Mouse (Mus musculus) lung, adult 2 months (tissue): Measurements from ENCODE around the gene Troap.

Source experiments
- CTCF ChIP-seq: fragments of 200-500 bp; IDR thresholded peaks from 2 replicates; pipeline ENCODE4 v1.5.1; 2011; ENCODE audit warnings: mild to moderate bottlenecking, low read length, control low read depth; ENCODE audit not compliant: insufficient read depth
- POLR2A ChIP-seq: fragments of 200-500 bp; IDR thresholded peaks from 2 replicates; pipeline ENCODE4 v1.6.1; 2011; ENCODE audit warnings: low read depth, mild to moderate bottlenecking, control low read depth, low read length, borderline replicate concordance; ENCODE audit errors: extremely low read depth

GRCm38 (mm10) chr15:99098493-99098861 lies 24.1 kb downstream of the Troap start:
- TF ChIP-seq CTCF (no peak), POLR2A (no peak)
